Mouse (Mus musculus) CH12.LX (cell line): ENCODE data around the gene Ubl4b. TPM values are rescaled to one million over a fixed set of nuclear protein-coding genes. Genes with fewer than 3 reads are reported as not detected.

Experiments used
- DNase-seq: peaks from one replicate; pipeline ENCODE4 v3.0.0-alpha.2; 2013; ENCODE audit errors: extremely low read depth
- H3K27ac ChIP-seq: 2 replicates; pipeline ENCODE4 v1.5.1; 2012; ENCODE audit warnings: low read depth, mild to moderate bottlenecking, control low read depth, moderate library complexity; ENCODE audit not compliant: insufficient read depth
- H3K27me3 ChIP-seq: replicated peaks from 2 replicates; pipeline ENCODE3; 2012; ENCODE audit warnings: inconsistent platforms
- H3K36me3 ChIP-seq, 2 experiments: replicated peaks in 1 of 2; 2 replicates each; pipeline versions ENCODE3 to v1.6.1; 2012; ENCODE audit warnings: inconsistent platforms in 1 of 2, low read length in 1 of 2, mild to moderate bottlenecking in 1 of 2, mixed read lengths in 1 of 2, moderate library complexity in 1 of 2; ENCODE audit not compliant: control insufficient read depth in 1 of 2, insufficient read depth in 1 of 2
- H3K4me1 ChIP-seq, 2 experiments: 2 replicates each; pipeline ENCODE4 v1.6.1; 2012; ENCODE audit warnings: inconsistent platforms in 1 of 2, moderate library complexity in 1 of 2; ENCODE audit not compliant: insufficient read depth in 2 of 2, control insufficient read depth in 1 of 2
- H3K4me2 ChIP-seq: 2 replicates; pipeline ENCODE4 v1.6.1; 2012; ENCODE audit warnings: low read depth, mild to moderate bottlenecking, control low read depth; ENCODE audit not compliant: poor library complexity, insufficient read depth, severe bottlenecking
- H3K4me3 ChIP-seq, 3 experiments: fragments of 150-350 bp in 1 of 3; sonication (generic) in 1 of 3; replicated peaks in 1 of 3; 2 replicates each; pipeline versions ENCODE3 to v1.5.1; 2011 to 2012; ENCODE audit warnings: low read depth in 2 of 3, low read length in 2 of 3, mild to moderate bottlenecking in 2 of 3, moderate library complexity in 2 of 3, control low read depth in 1 of 3, improper control_type of control experiment in 1 of 3, inconsistent platforms in 1 of 3, mixed read lengths in 1 of 3; ENCODE audit not compliant: poor library complexity in 1 of 3
- H3K79me2 ChIP-seq: replicated peaks from 2 replicates; pipeline ENCODE4 v1.6.1; 2012; ENCODE audit warnings: mild to moderate bottlenecking, moderate library complexity; ENCODE audit not compliant: control insufficient read depth, poor library complexity, insufficient read depth, severe bottlenecking; ENCODE audit errors: extremely low read depth
- H3K9ac ChIP-seq: 2 replicates; pipeline ENCODE4 v1.6.1; 2012; ENCODE audit warnings: low read depth, mild to moderate bottlenecking, control low read depth, moderate library complexity; ENCODE audit not compliant: insufficient read depth
- H3K9me3 ChIP-seq: replicated peaks from 2 replicates; pipeline ENCODE3; 2012; ENCODE audit warnings: low read length, inconsistent platforms, mixed read lengths
- BHLHE40 ChIP-seq: IDR thresholded peaks from 2 replicates; pipeline ENCODE4 v1.6.1; 2011; ENCODE audit warnings: mild to moderate bottlenecking, low read depth, low read length, improper control_type of control experiment
- CTCF ChIP-seq, 2 experiments: IDR thresholded peaks in 1 of 2; conservative IDR thresholded peaks in 1 of 2; 2 replicates each; pipeline ENCODE4 v1.5.1; 2011 to 2012; ENCODE audit warnings: low read depth in 2 of 2, low read length in 2 of 2, improper control_type of control experiment in 1 of 2, inconsistent platforms in 1 of 2, mild to moderate bottlenecking in 1 of 2, moderate library complexity in 1 of 2
- E2F4 ChIP-seq: IDR thresholded peaks from 2 replicates; pipeline ENCODE4 v1.6.1; 2011; ENCODE audit warnings: low read depth, low read length, improper control_type of control experiment; ENCODE audit not compliant: insufficient replicate concordance
- EP300 ChIP-seq: IDR thresholded peaks from 2 replicates; pipeline ENCODE4 v1.6.1; 2011; ENCODE audit warnings: low read length, improper control_type of control experiment
- ETS1 ChIP-seq: conservative IDR thresholded peaks from 2 replicates; pipeline ENCODE4 v1.6.1; 2012; ENCODE audit warnings: low read depth, mild to moderate bottlenecking, inconsistent platforms, low read length, improper control_type of control experiment, moderate library complexity
- JUN ChIP-seq: IDR thresholded peaks from 2 replicates; pipeline ENCODE4 v1.6.1; 2011; ENCODE audit warnings: low read depth, mild to moderate bottlenecking, low read length, improper control_type of control experiment, moderate library complexity; ENCODE audit not compliant: insufficient read depth
- JUND ChIP-seq: conservative IDR thresholded peaks from 2 replicates; pipeline ENCODE4 v1.6.1; 2011; ENCODE audit warnings: low read depth, low read length, improper control_type of control experiment
- MAFK ChIP-seq: IDR thresholded peaks from 2 replicates; pipeline ENCODE4 v1.6.1; 2011; ENCODE audit warnings: low read length, improper control_type of control experiment; ENCODE audit not compliant: insufficient replicate concordance
- MEF2A ChIP-seq: IDR thresholded peaks from 2 replicates; pipeline ENCODE4 v1.6.1; 2014; ENCODE audit warnings: low read depth, mild to moderate bottlenecking, inconsistent platforms, low read length, improper control_type of control experiment, borderline replicate concordance
- MXI1 ChIP-seq: IDR thresholded peaks from 2 replicates; pipeline ENCODE4 v1.6.1; 2011; ENCODE audit warnings: mild to moderate bottlenecking, low read depth, low read length, improper control_type of control experiment
- PAX5 ChIP-seq: IDR thresholded peaks from 2 replicates; pipeline ENCODE4 v1.6.1; 2012; ENCODE audit warnings: low read length, inconsistent platforms, mixed read lengths
- POLR2AphosphoS2 ChIP-seq: IDR thresholded peaks from 2 replicates; pipeline ENCODE4 v1.6.1; 2011; ENCODE audit warnings: low read depth, low read length, improper control_type of control experiment
- RAD21 ChIP-seq: IDR thresholded peaks from 2 replicates; pipeline ENCODE4 v1.6.1; 2011; ENCODE audit warnings: low read depth, mild to moderate bottlenecking, low read length, improper control_type of control experiment, moderate library complexity
- SMC3 ChIP-seq: IDR thresholded peaks from 2 replicates; pipeline ENCODE4 v1.6.1; 2011; ENCODE audit warnings: low read depth, low read length, improper control_type of control experiment
- TBP ChIP-seq: conservative IDR thresholded peaks from 2 replicates; pipeline ENCODE4 v1.6.1; 2011; ENCODE audit warnings: low read depth, low read length, improper control_type of control experiment
- TCF12 ChIP-seq: IDR thresholded peaks from 2 replicates; pipeline ENCODE4 v1.6.1; 2014; ENCODE audit warnings: low read depth, mild to moderate bottlenecking, inconsistent platforms, low read length, improper control_type of control experiment
- ZC3H11A ChIP-seq: IDR thresholded peaks from 2 replicates; pipeline ENCODE4 v1.6.1; 2012; ENCODE audit warnings: low read depth, mild to moderate bottlenecking, inconsistent platforms, low read length, improper control_type of control experiment
- ZKSCAN1 ChIP-seq: IDR thresholded peaks from 2 replicates; pipeline ENCODE4 v1.6.1; 2012; ENCODE audit warnings: low read depth, inconsistent platforms, low read length, improper control_type of control experiment, borderline replicate concordance
- ZMIZ1 ChIP-seq: IDR thresholded peaks from 2 replicates; pipeline ENCODE4 v1.6.1; 2012; ENCODE audit warnings: low read depth, mild to moderate bottlenecking, inconsistent platforms, low read length, improper control_type of control experiment
- dilution Hi-C: fragments of 300-500 bp; cut with MboI; formaldehyde crosslinking; loops from 2 replicates; pipeline ENCODE4 v1.14.3; 2020; ENCODE audit warnings: low sequenced_read_pairs; ENCODE audit not compliant: extremely low pct_unique_long_range_greater_than_20kb, extremely low pct_ligation_motif_present
- in situ Hi-C: fragments of 300-500 bp; cut with MboI; formaldehyde crosslinking; loops from 3 replicates; pipeline ENCODE4 v1.14.3; 2019; ENCODE audit warnings: low sequenced_read_pairs, low pct_ligation_motif_present, low pct_unique_long_range_greater_than_20kb, mixed read lengths
- polyA plus RNA-seq: library from polyadenylated mRNA; unstranded; fragments of >175 nt; gene quantifications from 2 replicates; pipeline ENCODE4 v1.2.1, GENCODE M21; 2012; ENCODE audit warnings: low read depth; ENCODE audit not compliant: insufficient read length
- total RNA-seq, 2 experiments: library from RNA; depleted of rRNA; stranded (reverse); fragments of 300-350 nt in 1 of 2; fragments of >200 nt in 1 of 2; gene quantifications; 2 replicates each; pipeline ENCODE4 v1.2.3; 2012 to 2014

The Ubl4b gene
- total and polyA plus RNA-seq, 3 experiments, result not detected

DNA sequence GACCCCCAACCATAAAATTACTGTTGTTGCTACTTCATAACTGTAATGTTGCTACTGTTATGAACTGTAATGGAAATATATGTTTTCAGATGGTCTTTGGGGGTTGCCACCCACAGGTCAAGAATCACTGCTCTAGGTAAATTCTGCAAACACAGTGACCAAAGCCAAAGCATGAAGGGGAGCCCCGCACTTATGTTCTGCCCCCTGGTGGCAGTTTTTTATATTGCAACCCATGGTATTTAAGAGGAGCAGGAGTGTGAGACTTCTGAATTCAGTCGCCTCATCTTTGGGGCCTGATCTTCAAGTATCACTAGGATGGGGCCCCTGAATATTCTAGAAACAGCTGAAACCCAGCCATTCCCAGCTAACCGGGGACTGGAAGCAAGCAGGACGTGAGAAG is 24.6 kb upstream of the Ubl4b start:
- peaks cover 2% of the 10 kb centered on the region for H3K27me3 ChIP-seq
- in situ Hi-C loops, result loop anchor here (5.0 kb wide), 1 partner anchor 33 kb away; no protein-coding TSS in a partner anchor

GRCm38 (mm10) chr3:107577810-107578390 is 23.0 kb upstream of the Ubl4b start:
- H3K27ac ChIP-seq, result no peak overlapping the region
- TF ChIP-seq POLR2AphosphoS2 (no peak), JUN (no peak)
- no peaks in the 10 kb centered on the region for H3K9me3 ChIP-seq
- no peaks in the 10 kb centered on the region for H3K36me3 ChIP-seq
- DNase-seq, result peak; percentile 8
- no peak overlapping the region for H3K4me2 ChIP-seq
- in situ Hi-C loops (loop anchor here (5.0 kb wide), 1 partner anchor 34 kb away; no protein-coding TSS in a partner anchor), dilution Hi-C loops (no loop called here)
- H3K4me3 ChIP-seq, result no peak overlapping the region
- H3K79me2 ChIP-seq, result no peaks in the 10 kb centered on the region
- peaks cover 2 to 27% of the 10 kb centered on the region in 2 experiments; a peak in 3 of 4 replicates for H3K4me1 ChIP-seq
- H3K9ac ChIP-seq, result no peak overlapping the region
- peaks cover 2% of the 10 kb centered on the region for H3K27me3 ChIP-seq

More for the DNA sequence above, 24.6 kb upstream of the Ubl4b start:
- Histone ChIP-seq H3K27ac (no peak overlapping the region), H3K4me1 (peaks cover 2 to 27% of the 10 kb centered on the region in 2 experiments; a peak in 3 of 4 replicates), H3K9me3 (no peaks in the 10 kb centered on the region), H3K4me2 (no peak overlapping the region), H3K4me3 (no peak overlapping the region), H3K79me2 (no peaks in the 10 kb centered on the region), H3K9ac (no peak overlapping the region), H3K36me3 (no peaks in the 10 kb centered on the region)
- dilution Hi-C loops, result no loop called here
- peak; percentile 71 for DNase-seq
- TF ChIP-seq CTCF (conservative IDR thresholded peaks at IDR 0.05 in 1 of 2, IDR thresholded peaks at IDR 0.05 in 1 of 2; ENCODE audit: low read depth in 2 of 2, low read length in 2 of 2), result peak; percentile 43 to 80; a peak in 3 of 4 replicates
- TF ChIP-seq ZC3H11A, result no peak
- no peak for TF ChIP-seq PAX5
- peak; percentile 83 for TF ChIP-seq SMC3
- peak; percentile 46 for TF ChIP-seq RAD21
- no peak for TF ChIP-seq ZKSCAN1
- TF ChIP-seq MXI1, result no peak
- TF ChIP-seq ZMIZ1, result no peak

GRCm38 (mm10) chr3:107576807-107577206 is 21.9 kb upstream of the Ubl4b start:
- peak; percentile 74 for DNase-seq
- dilution Hi-C loops (no loop called here), in situ Hi-C loops (loop anchor here (5.0 kb wide), 1 partner anchor 35 kb away; no protein-coding TSS in a partner anchor)
- no peak overlapping the region for H3K9ac ChIP-seq
- peaks cover 2% of the 10 kb centered on the region for H3K27me3 ChIP-seq
- H3K4me1 ChIP-seq, result peaks cover 5 to 34% of the 10 kb centered on the region in 2 experiments
- H3K9me3 ChIP-seq, result no peaks in the 10 kb centered on the region
- no peak overlapping the region for H3K4me2 ChIP-seq
- H3K79me2 ChIP-seq, result no peaks in the 10 kb centered on the region
- H3K27ac ChIP-seq, result no peak overlapping the region
- H3K4me3 ChIP-seq, result no peak overlapping the region
- H3K36me3 ChIP-seq, result no peaks in the 10 kb centered on the region
- no peak for TF ChIP-seq E2F4
- TF ChIP-seq JUND, result 0 out of 2 replicates have a peak, but pooled peaks have one; percentile 7
- TF ChIP-seq SMC3, result no peak
- TF ChIP-seq ETS1, result peak; percentile 74; the same call in 1 of the 2 replicates
- peak; percentile 77 for TF ChIP-seq EP300
- TF ChIP-seq MEF2A, result peak; percentile 95
- TF ChIP-seq MAFK, result 0 out of 2 replicates have a peak, but pooled peaks have one; percentile 49
- 0 out of 2 replicates have a peak, but pooled peaks have one; percentile 24 for TF ChIP-seq TCF12
- TF ChIP-seq TBP, result no peak
- peak; percentile 28; the same call in 1 of the 2 replicates for TF ChIP-seq JUN
- TF ChIP-seq BHLHE40, result peak; percentile 78
- TF ChIP-seq, all 38 proteins: peak for 8
